Mouse (Mus musculus) ES-Bruce4 (cell line): ENCODE results near the gene Zc3h18. TPM values are rescaled to one million over a fixed set of nuclear protein-coding genes. Genes with fewer than 3 reads are reported as not detected.

ENCODE experiments used
- H3K27ac ChIP-seq: 2 replicates; pipeline ENCODE4 v1.5.1; 2012; ENCODE audit warnings: low read length, inconsistent platforms; ENCODE audit not compliant: insufficient read depth
- H3K27me3 ChIP-seq: 2 replicates; pipeline ENCODE4 v1.6.1; 2012; ENCODE audit warnings: mild to moderate bottlenecking, low read length, inconsistent platforms; ENCODE audit not compliant: control insufficient read depth, poor library complexity, insufficient read depth, severe bottlenecking
- H3K36me3 ChIP-seq: 2 replicates; pipeline ENCODE4 v1.6.1; 2012; ENCODE audit warnings: inconsistent platforms, mild to moderate bottlenecking, low read length, moderate library complexity; ENCODE audit not compliant: control insufficient read depth, poor library complexity, insufficient read depth, severe bottlenecking
- H3K4me1 ChIP-seq: one replicate; pipeline ENCODE4 v1.8.1; 2011; ENCODE audit warnings: low read length; ENCODE audit not compliant: control insufficient read depth, insufficient read depth
- H3K4me3 ChIP-seq: 2 replicates; pipeline ENCODE4 v1.5.1; 2011; ENCODE audit warnings: low read depth, mild to moderate bottlenecking, low read length
- H3K9ac ChIP-seq: 2 replicates; pipeline ENCODE4 v1.6.1; 2012; ENCODE audit warnings: low read depth, mild to moderate bottlenecking, inconsistent platforms; ENCODE audit not compliant: poor library complexity, severe bottlenecking
- H3K9me3 ChIP-seq: replicated peaks from 2 replicates; pipeline ENCODE4 v1.6.1; 2012; ENCODE audit warnings: mild to moderate bottlenecking, low read length, inconsistent platforms; ENCODE audit not compliant: control insufficient read depth, poor library complexity, insufficient read depth, severe bottlenecking
- CTCF ChIP-seq: IDR thresholded peaks from one replicate; pipeline ENCODE4 v1.8.1; 2011; ENCODE audit warnings: low read depth, low read length
- EP300 ChIP-seq: IDR thresholded peaks from 2 replicates; pipeline ENCODE4 v1.6.1; 2011; ENCODE audit warnings: low read depth, low read length; ENCODE audit not compliant: insufficient read depth
- POLR2A ChIP-seq: IDR thresholded peaks from one replicate; pipeline ENCODE4 v1.8.1; 2011; ENCODE audit warnings: low read length; ENCODE audit not compliant: insufficient read depth
- polyA plus RNA-seq: library from polyadenylated mRNA; stranded (reverse); fragments of >200 nt; gene quantifications from 2 replicates; pipeline ENCODE4 v1.2.4, GENCODE M21; 2011; ENCODE audit warnings: low read depth; ENCODE audit not compliant: missing spikeins, insufficient read depth, insufficient read length

The Zc3h18 gene
- polyA plus RNA-seq, 1 experiment = 67.2 TPM

GRCm38 (mm10) chr8:122427607-122428006 lies 51.2 kb downstream of the Zc3h18 start:
- Histone ChIP-seq H3K27ac (no peak overlapping the region), H3K9ac (no peak overlapping the region), H3K9me3 (no peaks in the 10 kb centered on the region), H3K36me3 (no peaks in the 10 kb centered on the region), H3K4me1 (peaks cover 3% of the 10 kb centered on the region), H3K4me3 (no peak overlapping the region), H3K27me3 (no peaks in the 10 kb centered on the region)
- TF ChIP-seq POLR2A = no peak

- Histone ChIP-seq H3K27ac (no peak overlapping the region), H3K27me3 (no peaks in the 10 kb centered on the region), H3K36me3 (no peaks in the 10 kb centered on the region), H3K9me3 (no peaks in the 10 kb centered on the region), H3K4me3 (no peak overlapping the region), H3K4me1 (peaks cover 3% of the 10 kb centered on the region), H3K9ac (no peak overlapping the region)
- TF ChIP-seq EP300 = no peak
- TF ChIP-seq POLR2A = no peak
- TF ChIP-seq CTCF = no peak
These were observed 51.8 kb downstream of the Zc3h18 start for GRCm38 (mm10) chr8:122428163-122428562.

GRCm38 (mm10) chr8:122430058-122430636 lies 53.7 kb downstream of the Zc3h18 start:
- TF ChIP-seq EP300 (no peak), POLR2A (no peak), CTCF (no peak)
- Histone ChIP-seq H3K9me3 (no peaks in the 10 kb centered on the region), H3K9ac (no peak overlapping the region), H3K36me3 (peaks cover 4% of the 10 kb centered on the region), H3K4me3 (no peak overlapping the region), H3K27ac (no peak overlapping the region), H3K4me1 (no peaks in the 10 kb centered on the region), H3K27me3 (no peaks in the 10 kb centered on the region)

DNA sequence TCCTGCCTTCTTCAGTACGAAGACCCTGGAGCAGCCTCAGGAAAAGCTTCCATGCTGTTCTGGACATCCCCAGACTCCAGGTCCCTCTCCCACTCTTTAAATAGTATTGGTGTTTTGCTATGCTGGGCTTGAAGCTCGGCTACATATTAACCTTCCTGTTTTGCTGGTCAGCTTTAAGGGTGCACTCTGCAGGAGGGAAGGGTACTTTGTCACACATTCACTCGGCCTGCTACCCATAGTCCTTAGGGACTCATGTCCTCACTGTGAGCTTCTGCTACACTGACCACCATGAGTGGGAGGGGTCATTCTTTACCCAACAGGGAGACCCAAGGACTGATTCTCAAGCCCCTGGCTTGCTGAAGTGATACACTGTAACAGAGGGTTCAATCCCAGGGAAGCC lies 54.2 kb downstream of the Zc3h18 start:
- H3K9ac ChIP-seq = no peak overlapping the region
- peaks cover 4% of the 10 kb centered on the region for H3K36me3 ChIP-seq
- H3K27ac ChIP-seq = no peak overlapping the region
- no peak overlapping the region for H3K4me3 ChIP-seq
- no peaks in the 10 kb centered on the region for H3K27me3 ChIP-seq
- no peaks in the 10 kb centered on the region for H3K9me3 ChIP-seq
- no peaks in the 10 kb centered on the region for H3K4me1 ChIP-seq
- TF ChIP-seq CTCF = no peak
- TF ChIP-seq POLR2A = no peak
- no peak for TF ChIP-seq EP300

- Histone ChIP-seq H3K4me3 (peak overlapping the region; percentile 75), H3K9ac (peak overlapping the region; percentile 71), H3K27me3 (no peaks in the 10 kb centered on the region), H3K27ac (no peak overlapping the region), H3K4me1 (no peaks in the 10 kb centered on the region), H3K9me3 (no peaks in the 10 kb centered on the region), H3K36me3 (peaks cover 14% of the 10 kb centered on the region)
- TF ChIP-seq POLR2A (no peak), CTCF (no peak), EP300 (no peak)
These were observed 55.5 kb downstream of the Zc3h18 start for GRCm38 (mm10) chr8:122431694-122432442.

- H3K4me1 ChIP-seq = no peaks in the 10 kb centered on the region
- H3K9ac ChIP-seq = peak within 1 kb of the TSS; percentile 71
- H3K27me3 ChIP-seq = no peaks in the 10 kb centered on the region
- H3K36me3 ChIP-seq = peaks cover 14% of the 10 kb centered on the region
- TF ChIP-seq CTCF (no peak), POLR2A (peak; percentile 68), EP300 (peak; percentile 76; the same call in 1 of the 2 replicates)
- peak within 1 kb of the TSS; percentile 75 for H3K4me3 ChIP-seq
- H3K27ac ChIP-seq = peak within 1 kb of the TSS; percentile 10; the same call in 1 of the 2 replicates
- no peaks in the 10 kb centered on the region for H3K9me3 ChIP-seq
These were observed 56.2 kb downstream of the Zc3h18 start, which contains the start of gene Cyba for GRCm38 (mm10) chr8:122432443-122433268. Gene Cyba (minus strand): TSS chr8:122432930.
